Mouse (Mus musculus): Measurements from ENCODE around the gene Nckap5.
A peak's percentile ranks its signal among the peaks of the same experiment; 100 is the strongest.

The Nckap5 gene

GRCm38 (mm10) chr1:125987803-125988202 is 842.8 kb downstream of the Nckap5 start:
- no peak for DNase-seq

DNA sequence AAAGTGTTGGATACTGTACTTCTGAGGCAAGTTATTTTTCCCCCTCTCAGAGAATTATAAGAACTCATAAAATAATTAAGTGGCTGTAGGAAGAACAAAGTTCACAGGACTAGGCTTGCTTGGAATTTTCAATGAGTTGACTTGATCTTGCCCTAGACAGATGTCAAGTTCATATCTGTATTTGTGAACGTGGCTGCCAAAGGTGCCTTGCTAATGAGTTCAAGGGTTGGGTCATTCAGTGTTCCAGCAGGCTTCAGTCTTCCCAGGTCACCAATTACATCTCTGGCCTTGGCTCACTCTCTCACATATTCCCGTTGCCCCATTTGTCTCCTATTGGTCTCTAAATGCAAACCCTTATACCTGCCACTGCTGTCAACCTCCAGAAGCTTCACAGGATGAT is 846.0 kb downstream of the Nckap5 start:
- no peak for DNase-seq

GRCm38 (mm10) chr1:125974649-125975048 is 856.0 kb downstream of the Nckap5 start:
- no peak for DNase-seq

GRCm38 (mm10) chr1:125971933-125972332 is 858.7 kb downstream of the Nckap5 start:
- DNase-seq: no peak

- DNase-seq: no peak
Measured at GRCm38 (mm10) chr1:125967671-125968070, 862.9 kb downstream of the Nckap5 start.

- no peak for DNase-seq
Measured at GRCm38 (mm10) chr1:125951026-125951425, 879.6 kb downstream of the Nckap5 start.

DNA sequence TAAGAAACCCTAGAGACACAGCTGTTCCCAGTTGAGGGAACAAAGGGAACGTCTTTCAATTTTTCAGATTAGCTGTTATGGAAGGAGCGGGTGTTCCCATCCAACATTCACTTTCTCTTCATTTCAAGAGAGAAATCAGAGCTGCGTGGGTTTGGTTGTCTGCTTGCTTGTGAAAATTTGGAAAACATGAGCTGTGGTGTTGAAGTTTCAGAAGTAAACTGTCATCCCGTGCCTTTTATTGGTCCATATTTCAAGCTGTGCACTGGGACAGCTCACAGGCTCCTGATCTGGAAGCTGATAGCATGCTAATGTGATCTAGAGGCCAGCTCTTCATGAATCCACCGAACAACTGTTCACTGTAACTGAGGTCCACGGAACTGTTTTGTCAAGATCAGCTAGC is 881.5 kb downstream of the Nckap5 start:
- DNase-seq: no peak

DNA sequence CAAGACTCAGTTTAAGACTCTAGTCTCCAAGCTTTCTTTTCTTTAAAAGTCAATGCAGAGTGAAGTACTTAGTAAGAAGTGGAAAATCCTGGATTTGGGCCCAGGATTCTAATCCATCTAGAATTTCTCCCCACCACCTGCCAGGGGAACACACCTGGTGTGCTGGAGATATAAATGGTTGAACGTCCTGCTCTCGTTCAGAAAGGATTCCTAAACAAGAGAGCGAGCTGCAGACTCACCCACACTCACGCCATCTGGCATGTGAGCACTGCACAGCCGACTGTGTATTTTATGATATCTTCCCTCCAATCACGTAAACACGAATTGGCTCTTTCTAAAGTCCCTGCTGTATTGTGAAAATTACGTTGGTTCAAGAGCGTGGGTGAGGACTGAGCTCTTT is 885.5 kb downstream of the Nckap5 start:
- peak; percentile 3 for DNase-seq

DNA sequence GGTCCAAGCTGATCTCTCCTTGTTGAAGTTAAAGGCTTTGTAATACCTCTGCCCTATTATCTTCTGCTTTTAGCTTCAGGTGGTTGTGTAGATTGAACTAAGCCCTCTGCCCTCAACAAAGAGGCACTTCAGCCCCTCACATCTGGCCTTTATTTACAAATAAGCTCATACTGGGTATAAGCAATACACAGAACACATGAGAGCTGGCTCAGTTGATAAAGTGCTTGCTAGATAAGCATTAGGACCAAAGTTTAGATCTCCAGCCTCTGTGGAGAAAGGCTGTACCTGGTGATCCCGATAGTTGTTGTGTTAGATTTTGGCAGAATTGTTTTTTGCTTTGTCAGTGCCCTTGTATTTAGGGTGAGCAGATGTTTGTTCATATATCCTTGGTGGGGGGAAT is 887.3 kb downstream of the Nckap5 start:
- no peak for DNase-seq

DNA sequence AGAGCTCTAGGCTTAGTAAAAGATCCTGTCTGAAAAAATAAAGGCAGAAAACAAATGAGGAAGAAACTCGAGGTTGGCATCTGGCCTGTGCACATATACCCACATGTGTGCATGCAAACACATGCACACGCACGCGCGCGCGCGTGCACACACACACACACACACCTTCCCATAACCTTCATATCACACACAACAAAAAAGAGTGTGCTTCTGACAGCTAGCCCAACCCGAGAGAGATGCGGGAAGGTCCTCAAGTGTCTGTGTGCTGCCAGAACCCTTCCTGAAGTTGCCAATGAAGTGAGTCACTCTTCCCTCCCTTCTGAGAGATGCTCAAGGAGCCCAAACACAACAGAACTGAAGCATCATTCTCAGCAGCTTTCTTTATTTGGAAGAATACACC is 905.1 kb downstream of the Nckap5 start:
- no peak for DNase-seq

GRCm38 (mm10) chr1:125923062-125923461 is 907.5 kb downstream of the Nckap5 start:
- no peak for DNase-seq

DNA sequence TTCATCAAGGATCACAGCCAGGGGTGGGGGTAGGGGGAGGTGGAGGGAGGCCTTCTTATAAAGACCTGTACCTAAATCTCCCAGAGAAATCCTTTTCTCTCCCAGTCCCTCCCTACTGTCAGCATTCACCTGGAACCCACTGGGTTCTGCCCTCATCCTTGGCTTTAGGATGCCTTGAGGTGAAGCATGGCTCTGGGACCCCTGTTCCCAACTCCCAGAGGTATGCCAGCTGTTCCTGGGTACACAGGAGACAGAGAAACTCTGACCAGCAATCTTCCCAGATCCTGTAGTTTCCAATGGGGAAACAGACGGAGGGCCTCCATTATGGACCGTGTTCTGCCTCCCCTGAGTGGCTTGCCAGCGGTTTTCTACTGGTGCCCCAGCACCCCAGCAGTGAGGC is 909.9 kb downstream of the Nckap5 start:
- DNase-seq: no peak

DNA sequence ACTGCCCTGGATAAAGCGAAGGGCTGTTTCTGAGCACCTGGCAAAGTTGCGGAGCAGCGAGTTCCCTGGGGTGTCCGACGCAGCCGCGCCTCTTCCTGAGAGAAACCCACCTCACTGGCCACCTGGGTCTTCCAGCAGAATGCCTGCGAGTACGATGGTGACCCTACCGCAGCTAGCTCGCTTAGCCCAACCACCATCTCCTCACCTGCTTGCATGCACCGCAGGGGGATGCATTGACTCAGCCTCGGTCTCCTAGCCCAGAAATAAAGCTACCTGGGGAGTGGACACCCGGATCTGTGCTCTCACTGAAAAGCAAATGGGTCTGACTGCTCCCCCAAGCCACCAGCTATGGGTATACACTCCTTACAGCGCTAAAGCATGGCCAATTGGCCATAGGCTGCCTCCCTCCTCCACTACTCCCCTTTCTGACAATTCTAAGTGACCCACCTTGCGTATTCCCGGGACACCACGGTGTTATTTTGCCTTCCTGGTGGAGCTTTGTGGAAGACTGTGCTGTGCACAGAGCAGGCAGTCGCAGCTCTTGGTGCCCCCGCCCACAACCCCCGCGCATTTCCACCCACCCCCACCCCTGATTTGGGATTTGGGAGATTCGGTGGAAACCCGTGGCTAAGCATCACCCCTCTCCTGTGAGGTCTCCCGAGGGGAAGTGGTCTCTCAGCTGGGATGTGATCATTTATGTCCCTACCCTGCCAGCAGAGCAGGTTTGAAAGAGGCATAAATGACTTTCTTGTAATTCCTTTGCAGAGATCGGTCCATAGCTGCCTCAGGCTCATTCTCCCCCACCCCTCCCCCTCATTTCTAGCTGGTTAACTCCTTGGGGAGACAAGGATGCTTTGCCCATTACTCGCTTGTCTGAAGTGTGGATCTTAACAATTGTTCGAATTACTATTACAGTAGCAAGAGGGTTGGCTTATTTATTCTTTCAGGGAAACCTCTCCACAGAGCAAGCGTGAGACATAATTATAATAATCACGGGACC is 917.7 kb downstream of the Nckap5 start, which contains the start of gene Lypd1:
Gene Lypd1 (minus strand): TSS at position 501 of the 1,000 bp plus-strand sequence.
- DNase-seq: no peak

GRCm38 (mm10) chr1:125911901-125912445 is 918.6 kb downstream of the Nckap5 start:
- DNase-seq: peak; percentile 56

- no peak for DNase-seq
Measured at GRCm38 (mm10) chr1:125911337-125911900, 919.2 kb downstream of the Nckap5 start.

GRCm38 (mm10) chr1:125910871-125911265 is 919.7 kb downstream of the Nckap5 start:
- no peak for DNase-seq

- no peak for DNase-seq
Measured at GRCm38 (mm10) chr1:125910211-125910870, 920.3 kb downstream of the Nckap5 start.

DNA sequence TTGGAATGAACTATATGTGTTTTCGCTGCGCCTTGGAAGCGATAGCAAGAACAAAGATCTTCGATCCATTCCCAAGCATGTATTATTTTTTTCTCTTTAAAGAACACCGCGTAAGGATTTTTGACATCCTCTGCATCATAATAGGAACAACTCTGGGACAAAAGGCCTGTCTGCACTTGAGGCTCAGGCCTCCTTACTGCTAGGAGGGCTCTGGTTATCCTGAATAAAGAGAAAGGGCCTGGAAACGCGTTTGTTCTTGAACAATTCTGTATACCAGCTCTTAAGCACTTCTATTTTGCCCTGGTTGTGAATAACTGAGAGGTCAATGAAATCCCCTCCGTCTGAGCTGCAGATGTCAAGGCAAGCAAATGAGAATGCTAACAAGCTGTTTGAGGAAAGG is 937.4 kb downstream of the Nckap5 start:
- DNase-seq: no peak

- no peak for DNase-seq
Measured at GRCm38 (mm10) chr1:125870056-125870455, 960.5 kb downstream of the Nckap5 start.
